Mouse (Mus musculus) adrenal gland, adult 18-20 months (tissue): ENCODE measurements at regions not wholly inside any gene's neighbourhood (a gene's known extent, or its start where the extent isn't known, plus 50 kb on each side); places are given as distances from the start of the nearest gene placed in this dataset.

ENCODE experiments used
- DNase-seq, 2 experiments: peaks; one replicate each; pipeline ENCODE4 v3.0.0; 2021 to 2022; ENCODE audit warnings: low spot score in 2 of 2

DNA sequence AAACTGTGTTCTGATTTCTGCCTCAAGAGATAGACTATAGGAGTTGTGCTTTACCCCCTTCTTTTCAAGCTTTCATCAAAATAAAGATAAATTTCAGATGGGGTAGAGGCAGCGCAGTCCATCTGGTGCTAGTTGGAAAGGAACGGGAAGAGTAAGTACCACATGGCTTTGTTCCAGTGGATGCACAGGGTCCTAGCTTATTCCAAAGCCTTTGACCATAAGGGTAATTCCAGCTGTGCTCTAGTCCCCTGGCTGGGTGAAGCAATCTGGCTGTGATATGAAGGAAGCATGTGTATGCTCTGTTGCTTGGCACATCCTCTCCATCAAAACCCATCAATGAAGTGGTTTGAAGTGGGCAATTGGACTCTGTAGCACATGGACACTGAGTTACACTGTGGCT lies 155.6 kb downstream of the 1190002N15Rik start:
- DNase-seq = no peak

DNA sequence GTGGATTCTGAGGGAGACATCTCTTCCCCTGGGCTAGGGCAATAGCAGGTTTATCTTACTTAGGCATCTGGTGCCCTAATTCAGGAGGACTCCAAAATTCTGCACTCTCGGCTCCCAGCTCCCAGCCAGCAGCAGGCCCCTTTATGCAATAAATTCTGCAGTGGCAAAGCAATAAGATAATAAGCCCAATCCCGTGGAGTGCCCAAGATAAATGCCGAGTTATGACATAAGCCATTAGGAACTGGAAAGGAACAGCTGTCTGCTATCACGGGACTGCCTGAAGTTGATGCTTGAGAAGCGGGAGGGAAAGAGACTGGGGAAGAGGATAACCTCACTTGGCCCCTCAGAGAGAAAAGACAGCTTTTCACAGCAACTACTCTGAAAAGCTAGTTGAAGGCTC lies 159.0 kb downstream of the 1190002N15Rik start:
- DNase-seq = no peak

DNA sequence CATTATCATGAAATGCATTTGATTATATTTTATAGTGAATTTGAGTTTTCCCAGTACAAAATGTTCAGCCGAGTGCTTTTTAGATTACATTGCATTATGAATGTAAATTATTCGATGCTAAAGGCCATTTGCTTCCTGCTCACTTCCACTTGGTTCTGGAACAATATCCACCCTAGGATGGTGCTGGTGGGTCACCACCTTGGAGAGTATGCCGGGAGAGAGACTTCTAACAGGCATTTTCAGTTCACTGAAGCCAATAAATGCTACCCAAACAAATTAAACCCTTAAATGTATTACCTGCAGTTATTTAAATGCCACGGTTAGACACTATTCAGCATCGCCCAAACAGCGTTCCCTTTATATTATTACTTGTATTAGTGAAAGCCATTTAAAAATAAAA lies 159.6 kb downstream of the 1190002N15Rik start:
- no peak for DNase-seq

DNA sequence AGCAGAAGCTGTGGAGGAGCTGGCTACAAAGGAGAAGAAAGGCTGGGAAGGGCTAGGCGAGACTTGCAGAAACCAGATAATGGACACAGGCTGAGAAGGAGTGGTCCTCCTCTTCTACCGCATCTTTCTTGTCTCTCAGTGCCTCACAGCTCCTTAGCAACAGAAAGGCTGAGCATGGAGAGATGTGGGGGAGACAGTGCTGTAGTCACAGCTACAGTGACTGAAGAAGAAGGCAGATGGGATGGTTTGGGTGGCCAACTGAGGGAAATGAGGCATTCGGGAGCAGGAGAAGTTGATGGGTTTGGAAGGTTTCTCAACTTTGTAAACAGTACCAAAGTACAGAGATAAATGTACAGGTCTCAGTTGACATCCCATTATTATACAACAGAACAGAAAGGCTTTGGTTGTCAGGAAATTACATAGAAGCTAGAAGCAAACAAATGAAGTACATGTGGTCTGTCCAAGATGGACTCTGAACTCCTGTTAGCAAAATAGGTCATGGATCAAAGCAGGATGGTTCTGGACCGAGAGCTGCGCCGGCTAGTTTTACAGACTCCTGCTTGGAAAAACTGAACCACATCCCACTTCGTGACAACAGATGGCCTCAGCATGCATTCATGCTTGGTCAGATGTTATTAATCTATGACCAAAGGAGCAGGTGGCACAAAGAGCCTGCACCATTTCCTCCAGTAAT lies 160.4 kb downstream of the 1190002N15Rik start:
- DNase-seq = no peak

DNA sequence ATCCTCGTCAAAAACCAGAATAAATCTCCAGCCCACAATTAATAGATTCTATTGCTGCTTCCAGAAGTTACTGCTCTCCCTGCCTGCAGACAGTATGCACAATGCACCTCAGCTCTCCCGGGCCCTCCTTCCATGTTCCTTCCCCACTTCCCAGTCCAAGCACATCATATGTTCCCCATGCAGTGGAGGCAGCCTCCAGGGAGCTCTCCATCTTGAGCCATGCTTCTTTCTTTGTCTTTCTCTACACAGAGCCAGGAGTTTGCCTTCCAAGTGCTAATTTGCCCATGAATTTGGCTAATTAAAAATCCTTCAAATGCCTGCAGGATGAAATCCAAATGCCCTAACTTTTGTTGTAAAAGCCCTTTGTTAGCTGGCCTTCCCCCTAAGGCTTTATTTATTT lies 166.9 kb downstream of the 1190002N15Rik start:
- no peak for DNase-seq

DNA sequence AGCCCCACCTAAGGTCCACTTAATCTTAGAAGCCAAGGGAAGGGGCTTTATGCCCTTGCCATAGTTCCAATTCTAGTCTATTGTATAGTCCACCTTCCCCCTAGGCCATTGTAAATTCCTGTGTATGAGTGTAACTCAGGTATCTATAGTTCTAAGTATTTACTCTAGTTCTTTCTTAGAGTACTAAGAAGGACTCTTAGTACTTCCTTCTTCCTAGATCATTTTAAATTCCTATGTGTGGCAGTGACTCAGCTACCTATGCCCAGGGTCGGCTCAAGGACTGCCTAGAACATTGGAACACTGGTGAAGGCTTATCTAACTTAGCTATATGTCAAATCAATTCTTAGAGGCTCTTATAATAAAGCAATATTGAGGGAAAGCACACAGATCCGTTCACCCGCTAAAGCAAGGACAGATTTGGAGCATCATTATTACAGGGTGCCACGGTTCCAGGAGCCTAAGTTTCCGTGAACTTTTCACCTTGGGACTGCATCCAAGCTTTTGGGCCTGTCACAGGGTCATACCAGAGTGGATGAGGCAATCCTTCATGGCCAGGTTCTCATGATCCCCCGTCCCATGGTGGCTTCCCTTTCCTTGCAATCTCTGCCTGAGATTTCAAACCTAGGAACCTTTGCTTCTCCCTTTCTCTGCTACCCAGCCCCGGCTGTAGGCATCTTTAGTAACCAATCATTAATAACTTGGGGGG lies 169.5 kb downstream of the 1190002N15Rik start:
- no peak for DNase-seq

DNA sequence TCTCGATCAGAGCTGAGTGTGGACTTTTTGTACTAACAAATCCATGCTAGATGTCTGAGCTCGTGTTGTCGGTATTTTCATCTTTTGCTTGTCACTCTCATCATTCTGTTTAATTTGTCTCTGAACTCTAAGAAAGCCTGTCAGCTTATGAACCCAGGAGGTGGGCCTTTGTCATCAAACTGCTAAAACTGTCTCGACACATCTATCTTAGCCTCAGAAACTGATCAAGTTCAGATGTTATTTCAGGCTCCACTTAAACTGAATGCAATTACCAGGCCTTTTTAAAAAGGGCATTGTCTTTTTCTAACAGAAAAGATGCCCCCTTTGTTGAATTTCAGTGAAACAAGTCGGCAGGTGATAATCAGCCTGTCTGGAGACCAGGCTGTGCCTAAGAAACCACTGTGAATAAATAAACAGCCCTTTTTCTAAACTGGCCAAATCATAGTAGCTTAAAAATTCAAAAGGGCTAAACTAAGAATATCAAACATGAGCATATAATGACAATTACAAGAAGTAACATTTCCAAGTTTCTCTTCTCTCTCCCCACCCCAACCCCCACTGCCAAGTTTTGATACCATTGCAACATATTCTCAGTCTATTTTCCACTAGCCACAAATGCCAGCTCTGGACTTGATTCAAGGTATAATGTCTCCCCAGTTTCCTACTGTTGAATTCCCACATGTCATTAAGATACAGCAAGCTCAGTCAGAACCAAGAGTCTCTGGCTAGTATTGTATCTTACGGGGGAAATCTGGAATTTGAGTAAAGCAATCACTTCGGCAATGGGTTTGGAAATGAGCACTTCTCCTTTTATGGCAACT lies 175.8 kb downstream of the 1190002N15Rik start:
- DNase-seq = no peak

DNA sequence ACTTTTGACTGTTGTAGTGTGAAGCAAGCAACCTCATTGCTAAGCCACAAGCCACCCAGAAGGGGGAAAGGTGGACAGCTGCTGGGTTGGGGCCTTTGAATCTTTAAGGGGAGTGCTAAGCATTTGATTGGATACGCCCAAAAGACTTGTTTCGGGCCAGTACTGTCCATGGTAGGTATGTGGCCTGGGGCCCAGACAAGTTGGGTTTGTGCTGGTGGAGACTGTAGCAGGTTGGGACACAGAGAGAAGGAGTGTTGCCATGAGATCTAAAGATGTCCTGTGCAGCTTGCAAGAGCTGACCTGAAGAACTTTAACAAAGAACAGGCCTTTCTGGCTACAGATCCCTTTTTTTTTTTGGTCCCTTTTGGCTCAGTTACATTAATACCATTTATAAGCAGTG lies 176.9 kb downstream of the 1190002N15Rik start:
- DNase-seq = no peak

DNA sequence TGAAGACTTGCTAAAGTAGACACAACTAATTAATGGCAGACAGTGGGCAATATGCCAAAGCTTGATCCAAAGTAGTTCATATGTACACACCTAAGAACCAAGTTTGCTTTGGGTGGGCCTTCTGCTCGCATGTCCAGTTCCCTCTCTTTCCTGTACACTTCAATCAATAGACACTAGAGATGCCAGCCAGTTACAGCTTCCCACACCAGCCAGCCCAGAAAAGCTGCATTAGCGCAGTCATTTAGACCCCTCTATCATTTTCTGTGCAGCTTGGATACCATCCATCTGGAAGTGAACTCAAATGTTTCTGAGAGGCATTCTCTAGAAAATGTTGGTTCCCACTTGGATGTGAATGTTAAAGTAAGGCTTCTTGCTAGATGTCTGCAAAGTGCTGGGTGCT lies 179.7 kb downstream of the 1190002N15Rik start:
- DNase-seq = no peak

DNA sequence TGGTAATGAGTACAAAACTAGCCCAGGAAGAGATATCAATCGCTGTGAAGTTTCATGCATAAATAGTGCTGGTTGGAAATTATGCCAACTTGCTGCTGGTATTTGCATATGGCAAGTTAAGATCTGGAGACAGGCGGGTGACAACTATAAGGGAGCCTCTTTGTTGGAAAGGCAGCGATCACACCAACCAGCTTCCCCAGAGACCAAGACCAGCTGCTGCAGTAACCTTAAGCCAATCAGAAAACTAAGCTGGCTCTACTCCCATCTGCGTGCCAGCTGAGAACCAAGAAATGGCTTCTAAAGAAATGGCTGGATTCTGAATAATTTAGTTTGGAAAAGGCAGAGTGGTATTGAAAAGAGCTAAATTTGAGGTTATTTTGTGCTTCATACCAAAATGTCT lies 195.9 kb downstream of the 1190002N15Rik start:
- DNase-seq = no peak

DNA sequence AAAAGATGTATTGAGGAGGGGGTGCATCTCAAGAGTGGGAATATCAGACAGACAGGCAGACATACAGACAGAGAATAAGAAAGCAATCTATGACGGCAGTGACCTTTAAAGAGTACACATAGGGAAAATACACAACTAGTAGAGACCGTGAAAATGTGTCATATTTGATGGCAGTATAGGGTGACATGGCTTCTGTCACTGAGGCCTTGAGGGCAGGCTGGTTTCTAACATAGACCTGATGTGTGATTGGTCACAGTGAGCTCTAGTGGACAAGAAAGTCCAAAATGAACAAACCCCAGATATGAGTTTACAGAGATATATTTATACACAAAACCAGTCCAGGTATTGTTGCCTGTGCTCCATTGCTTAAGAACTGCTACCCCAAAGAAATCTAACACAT lies 196.3 kb downstream of the 1190002N15Rik start:
- no peak for DNase-seq

DNA sequence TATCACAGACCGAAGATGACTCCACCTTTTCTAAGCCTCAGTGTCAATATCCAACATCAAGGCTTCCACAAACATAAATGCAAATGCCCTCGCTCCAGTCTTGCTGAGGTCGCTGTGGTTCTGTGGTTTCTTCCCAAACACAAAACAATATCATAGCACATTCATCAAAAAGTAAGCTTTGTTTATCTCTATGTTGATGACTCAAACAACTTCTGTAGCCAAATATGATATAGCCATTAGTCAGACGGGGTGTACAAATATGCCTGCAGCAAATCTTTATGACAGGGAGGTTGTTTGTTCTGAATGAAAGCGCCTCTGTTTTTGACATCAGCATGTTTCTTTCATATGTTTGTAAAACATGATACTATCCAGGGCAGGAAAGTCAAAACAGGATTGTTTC lies 204.4 kb downstream of the 1190002N15Rik start:
- no peak for DNase-seq

DNA sequence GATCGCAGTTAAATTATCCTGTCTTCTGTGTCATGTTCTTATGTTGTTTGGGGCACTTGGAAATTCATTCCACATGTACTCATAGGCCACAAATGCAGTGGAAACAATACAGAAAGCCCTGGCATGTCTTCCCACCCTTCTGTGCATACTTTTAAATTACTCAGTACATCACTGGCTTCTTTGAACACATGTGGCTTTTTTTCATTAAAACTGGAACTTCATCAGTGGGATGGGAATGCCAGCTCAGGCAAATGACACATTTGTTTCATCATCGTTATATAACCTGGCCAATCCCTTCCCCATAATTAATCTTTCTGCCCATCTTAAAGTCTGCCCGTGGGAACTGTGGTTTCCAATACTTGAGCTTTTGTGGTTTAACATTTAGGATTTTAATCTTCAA lies 214.9 kb downstream of the 1190002N15Rik start:
- no peak for DNase-seq

DNA sequence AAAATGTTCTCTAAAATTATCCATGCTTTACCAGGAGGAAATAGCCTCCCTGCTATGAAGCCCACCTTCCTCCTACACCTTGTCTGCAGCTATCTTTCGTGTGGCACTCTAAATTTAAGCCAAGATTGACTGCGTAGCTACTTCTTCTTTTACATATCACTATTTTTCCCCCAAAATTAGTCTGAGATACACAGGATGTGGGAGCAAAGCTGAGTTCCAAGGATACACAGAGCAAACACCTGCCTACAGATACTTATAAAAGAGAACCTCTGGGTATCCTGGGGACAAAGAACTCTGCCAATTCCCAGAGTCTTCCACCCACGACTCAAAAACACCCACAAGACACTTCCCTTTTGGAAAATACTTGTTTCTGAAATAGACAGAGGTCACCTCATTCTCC lies 235.3 kb downstream of the 1190002N15Rik start:
- DNase-seq = no peak

DNA sequence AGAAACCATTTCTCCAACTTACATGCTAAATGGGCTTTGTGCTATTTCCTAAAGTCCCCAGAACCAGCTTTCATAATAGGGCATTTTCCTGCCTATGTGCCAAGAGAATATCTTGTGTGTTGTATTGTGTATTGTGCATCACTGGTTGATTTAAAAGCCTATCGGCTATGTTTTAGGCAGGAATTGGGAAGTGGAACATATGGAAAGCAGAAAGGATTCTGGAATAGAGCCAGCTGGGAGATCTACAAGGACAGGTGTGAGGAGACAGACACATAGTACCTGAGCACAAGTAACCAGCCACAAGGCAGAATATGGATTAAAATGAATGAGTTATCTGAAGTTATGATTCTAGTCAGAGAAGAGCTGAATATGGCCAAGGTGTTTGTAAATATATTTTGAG lies 236.0 kb downstream of the 1190002N15Rik start:
- no peak for DNase-seq

DNA sequence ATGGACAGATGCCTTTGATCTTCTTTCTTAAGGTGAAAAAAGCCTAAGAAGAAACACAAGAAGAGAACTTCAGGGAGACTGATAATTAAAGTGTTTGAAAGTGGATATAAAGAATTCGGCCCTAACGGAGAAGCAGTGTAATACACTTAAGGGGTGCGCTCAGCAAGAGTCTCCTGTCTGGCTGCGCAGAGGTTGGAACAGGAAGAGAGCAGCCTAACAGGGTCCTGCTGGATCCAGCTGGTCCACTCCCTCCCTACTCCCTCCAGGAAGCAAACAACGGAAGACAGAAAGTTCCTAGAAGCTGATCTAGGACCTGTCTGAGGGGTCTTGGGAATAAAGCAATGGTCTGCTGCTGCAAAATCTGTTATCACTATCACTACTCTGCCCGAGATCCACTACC lies 242.4 kb downstream of the 1190002N15Rik start:
- no peak for DNase-seq

DNA sequence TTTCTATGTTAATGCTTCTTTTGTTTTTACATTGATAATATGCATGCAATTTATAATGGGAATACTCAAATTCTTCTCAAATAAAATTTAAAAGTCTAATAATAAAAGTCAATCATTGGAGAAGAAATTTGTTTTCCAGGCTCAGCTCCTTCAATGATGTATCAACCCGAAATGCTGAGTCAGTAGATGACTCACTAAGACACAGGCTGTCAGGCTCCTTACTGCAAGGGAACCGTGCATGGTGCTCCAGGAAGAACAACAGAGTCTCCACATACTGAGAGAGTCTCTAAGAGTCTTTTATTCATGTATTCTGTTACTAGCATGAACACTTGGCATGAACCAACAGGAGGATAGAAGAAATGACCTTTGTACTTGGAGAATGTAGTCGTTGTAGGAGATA lies 245.7 kb downstream of the 1190002N15Rik start:
- DNase-seq = no peak

DNA sequence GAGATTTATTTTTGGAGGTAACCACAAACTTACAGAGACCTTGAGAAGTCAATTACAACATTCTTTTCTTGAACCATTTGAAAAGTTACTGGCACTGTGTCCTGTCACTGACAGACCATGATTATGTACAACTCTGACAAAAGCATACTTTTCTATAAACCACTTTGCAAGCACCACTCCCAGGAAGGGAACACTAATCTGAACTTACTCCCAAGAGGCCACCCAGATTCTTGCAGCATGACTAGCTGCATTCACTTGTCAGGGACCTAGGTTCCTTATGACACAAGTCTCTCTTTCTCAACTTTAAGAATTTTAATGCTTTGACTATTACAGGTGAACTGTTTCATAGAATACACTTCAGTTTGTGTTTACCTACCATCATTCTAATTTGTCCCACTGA lies 248.3 kb downstream of the 1190002N15Rik start:
- no peak for DNase-seq

DNA sequence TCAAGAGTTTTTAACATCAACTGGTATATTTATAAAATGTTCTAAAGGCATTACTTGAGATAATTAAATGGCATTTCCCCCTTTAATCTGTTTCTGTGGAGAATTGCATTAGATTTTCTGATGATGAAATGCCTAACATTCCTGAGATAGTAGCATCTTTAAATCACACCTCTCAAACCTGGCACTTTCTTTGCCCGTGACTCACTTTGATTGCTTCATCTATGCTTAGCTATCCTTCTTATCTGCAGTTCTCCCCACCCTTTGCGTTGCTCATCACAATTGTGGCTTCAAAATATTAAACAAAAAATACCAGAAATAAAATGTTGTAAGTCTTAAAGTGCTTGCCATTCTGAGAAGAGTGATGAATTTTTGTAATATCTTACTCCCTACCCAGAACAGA lies 250.3 kb downstream of the 1190002N15Rik start:
- no peak for DNase-seq

DNA sequence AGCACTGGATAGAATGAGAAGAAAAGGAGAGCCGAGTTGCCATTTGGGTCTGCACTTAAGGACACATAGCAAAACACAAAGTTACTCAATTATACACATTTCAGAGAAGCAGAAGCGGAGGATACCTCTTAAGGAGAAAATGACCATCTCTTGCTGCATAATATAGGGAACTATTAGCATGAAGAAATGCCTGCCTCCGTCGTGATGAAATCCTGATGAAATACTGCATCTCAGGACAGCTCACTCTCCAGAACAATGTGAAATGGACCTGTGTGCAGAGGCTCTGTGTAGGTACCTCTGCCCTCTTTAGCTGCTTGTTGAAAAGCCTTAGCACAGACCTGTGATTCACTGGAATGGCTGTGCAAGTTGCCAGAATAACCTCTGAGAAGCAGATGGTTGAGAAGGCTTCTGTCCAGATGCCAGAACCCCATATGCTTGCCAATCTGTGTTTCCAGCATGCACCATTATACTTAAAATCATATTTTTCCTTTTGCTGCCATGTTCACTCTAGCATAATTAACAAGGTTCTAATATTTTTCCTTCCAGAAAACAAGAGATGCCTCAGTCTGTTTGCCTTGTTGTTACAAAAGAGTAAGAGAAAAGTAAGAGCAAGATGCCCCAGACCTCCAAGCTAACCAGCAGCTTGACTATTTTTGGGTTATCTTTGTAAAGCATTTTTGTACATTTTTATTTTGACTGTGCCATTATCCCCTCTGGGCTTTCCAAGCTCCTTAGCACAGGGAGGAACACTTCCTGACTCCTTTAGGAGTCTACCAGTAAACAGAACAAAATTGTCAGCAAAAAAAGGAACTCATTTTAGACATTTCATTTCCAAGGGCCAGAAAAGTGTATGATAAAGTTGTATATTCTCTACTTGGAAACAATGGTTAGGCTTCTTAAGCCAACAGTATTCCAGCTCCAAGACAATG lies 259.0 kb downstream of the 1190002N15Rik start:
- DNase-seq = no peak

DNA sequence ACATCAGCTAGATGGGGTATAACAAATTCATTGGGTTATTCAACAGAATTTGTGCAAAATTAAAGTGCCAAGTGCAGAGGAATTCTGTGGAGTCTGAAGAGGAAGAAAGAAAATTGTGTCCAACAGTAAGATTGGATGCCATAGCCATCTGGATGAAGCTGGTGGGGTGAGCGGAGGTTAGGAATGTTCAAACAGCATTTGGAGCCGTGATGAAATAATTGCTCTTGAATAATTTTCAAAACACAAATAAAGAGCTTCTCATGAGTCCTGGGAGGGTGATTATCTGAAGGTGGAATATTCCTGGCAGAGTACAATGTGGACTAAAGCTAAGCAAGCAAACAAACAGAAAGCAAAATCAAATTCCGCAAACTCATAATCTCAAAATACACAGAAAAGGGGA lies 260.8 kb downstream of the 1190002N15Rik start:
- no peak for DNase-seq
